Mouse (Mus musculus) cerebellum, adult 11 months (tissue): ENCODE data around the gene Grap.

Experiments
- DNase-seq: peaks from one replicate; pipeline ENCODE4 v3.0.0; 2022

Grap gene

GRCm38 (mm10) chr11:61685119-61685725 lies 32.2 kb downstream of the Grap start:
- no peak for DNase-seq

- no peak for DNase-seq
Observed at GRCm38 (mm10) chr11:61686141-61686540, 33.1 kb downstream of the Grap start.

- no peak for DNase-seq
Observed at GRCm38 (mm10) chr11:61686906-61687453, 33.9 kb downstream of the Grap start.

- no peak for DNase-seq
Observed at GRCm38 (mm10) chr11:61687595-61687994, 34.5 kb downstream of the Grap start.

- DNase-seq: peak; percentile 75
Observed at GRCm38 (mm10) chr11:61692996-61693395, 39.9 kb downstream of the Grap start.

- DNase-seq: no peak
Observed at GRCm38 (mm10) chr11:61698852-61699251, 45.8 kb downstream of the Grap start.

- DNase-seq: no peak
Observed at GRCm38 (mm10) chr11:61699460-61699859, 46.4 kb downstream of the Grap start.

- DNase-seq: peak; percentile 42
Observed at GRCm38 (mm10) chr11:61699933-61700332, 46.9 kb downstream of the Grap start.

- no peak for DNase-seq
Observed at GRCm38 (mm10) chr11:61701696-61702095, 48.6 kb downstream of the Grap start.

- no peak for DNase-seq
Observed at GRCm38 (mm10) chr11:61702494-61702893, 49.4 kb downstream of the Grap start.

- DNase-seq: no peak
Observed at GRCm38 (mm10) chr11:61705581-61705980, 52.5 kb downstream of the Grap start.

GRCm38 (mm10) chr11:61706232-61706631 lies 53.2 kb downstream of the Grap start:
- no peak for DNase-seq

GRCm38 (mm10) chr11:61708928-61709327 lies 55.9 kb downstream of the Grap start:
- DNase-seq: no peak

GRCm38 (mm10) chr11:61713157-61713855 lies 60.2 kb downstream of the Grap start:
- DNase-seq: no peak

- peak; percentile 76 for DNase-seq
Observed at GRCm38 (mm10) chr11:61714346-61715117, 61.5 kb downstream of the Grap start.

- no peak for DNase-seq
Observed at GRCm38 (mm10) chr11:61715130-61715529, 62.1 kb downstream of the Grap start.

GRCm38 (mm10) chr11:61717990-61718389 lies 64.9 kb downstream of the Grap start:
- DNase-seq: no peak

- no peak for DNase-seq
Observed at GRCm38 (mm10) chr11:61719387-61719786, 66.3 kb downstream of the Grap start.

- no peak for DNase-seq
Observed at GRCm38 (mm10) chr11:61719826-61720225, 66.8 kb downstream of the Grap start.

GRCm38 (mm10) chr11:61720636-61721035 lies 67.6 kb downstream of the Grap start, which contains the start of gene Slc5a10:
Gene Slc5a10 (minus strand): TSS chr11:61720826.
- DNase-seq: no peak

GRCm38 (mm10) chr11:61722077-61722476 lies 69.0 kb downstream of the Grap start:
- no peak for DNase-seq
